Mouse (Mus musculus): ENCODE measurements around the gene Map3k5. TPM values are rescaled to one million over a fixed set of nuclear protein-coding genes. Genes with fewer than 3 reads are reported as not detected.

Map3k5 gene
- polyA plus RNA-seq, 1 experiment from 2014 or later, result 0.83 TPM

- ATAC-seq (ENCODE audit: low read depth), result 0 out of 2 replicates have a peak, but pooled peaks have one; percentile 39
- no peak overlapping the region for H3K4me2 ChIP-seq (ENCODE audit: low read depth, low read length)
- H3K4me3 ChIP-seq (ENCODE audit: low read depth, low read length), result no peak overlapping the region
- no peaks in the 10 kb centered on the region for H3K27me3 ChIP-seq (ENCODE audit: control insufficient read depth, insufficient read depth, low read depth, low read length)
- H3K9me3 ChIP-seq (replicated peaks; ENCODE audit: control insufficient read depth, low read length), result no peaks in the 10 kb centered on the region
- no peak overlapping the region for H3K27ac ChIP-seq (ENCODE audit: low read length)
- H3K4me1 ChIP-seq (ENCODE audit: control insufficient read depth, low read depth, low read length), result no peaks in the 10 kb centered on the region
- WGBS (ENCODE audit: insufficient replicate concordance), result 22% methylated on average over 9 of the region's 9 CpGs
- H3K9ac ChIP-seq (ENCODE audit: low read depth, low read length), result no peak overlapping the region
- no peaks in the 10 kb centered on the region; the same call in 1 of the 2 replicates for H3K36me3 ChIP-seq (ENCODE audit: control insufficient read depth, insufficient read depth)
Measured at GRCm38 (mm10) chr10:20123401-20123800, 189.1 kb downstream of the Map3k5 start.

- Histone ChIP-seq H3K4me1 (ENCODE audit: control insufficient read depth, low read depth, low read length) (no peaks in the 10 kb centered on the region), H3K27ac (ENCODE audit: low read length) (no peak overlapping the region), H3K9me3 (replicated peaks; ENCODE audit: control insufficient read depth, low read length) (no peaks in the 10 kb centered on the region), H3K4me2 (ENCODE audit: low read depth, low read length) (no peak overlapping the region), H3K27me3 (ENCODE audit: control insufficient read depth, insufficient read depth, low read depth, low read length) (no peaks in the 10 kb centered on the region), H3K9ac (ENCODE audit: low read depth, low read length) (no peak overlapping the region), H3K4me3 (ENCODE audit: low read depth, low read length) (no peak overlapping the region), H3K36me3 (ENCODE audit: control insufficient read depth, insufficient read depth) (no peaks in the 10 kb centered on the region; the same call in 1 of the 2 replicates)
- 75% methylated on average over 12 of the region's 12 CpGs for WGBS (ENCODE audit: insufficient replicate concordance)
- no peak for ATAC-seq (ENCODE audit: low read depth)
Measured at GRCm38 (mm10) chr10:20124576-20124975, 190.3 kb downstream of the Map3k5 start.

DNA sequence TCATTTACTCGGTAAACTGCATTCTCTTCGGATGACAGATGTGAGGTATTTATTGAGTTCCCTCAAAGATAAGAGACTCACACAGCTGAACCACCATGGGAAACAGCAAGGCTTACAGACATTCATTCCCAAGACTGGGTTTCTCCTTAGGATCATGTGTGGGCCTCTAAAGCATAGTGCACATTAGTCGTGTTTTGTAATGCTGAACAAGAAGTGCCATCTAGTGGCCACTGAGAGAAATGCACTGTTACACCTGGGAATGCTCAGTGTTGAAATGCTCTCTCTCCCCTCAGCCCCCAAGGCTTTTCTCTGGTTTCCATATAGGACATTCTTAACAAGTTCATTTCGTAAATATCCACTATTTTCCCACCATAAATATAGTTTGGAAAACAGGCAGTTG is 191.0 kb downstream of the Map3k5 start:
- Histone ChIP-seq H3K9me3 (replicated peaks; ENCODE audit: control insufficient read depth, low read length) (no peaks in the 10 kb centered on the region), H3K9ac (ENCODE audit: low read depth, low read length) (no peak overlapping the region), H3K27me3 (ENCODE audit: control insufficient read depth, insufficient read depth, low read depth, low read length) (no peaks in the 10 kb centered on the region), H3K4me1 (ENCODE audit: control insufficient read depth, low read depth, low read length) (no peaks in the 10 kb centered on the region), H3K27ac (ENCODE audit: low read length) (no peak overlapping the region), H3K36me3 (ENCODE audit: control insufficient read depth, insufficient read depth) (no peaks in the 10 kb centered on the region; the same call in 1 of the 2 replicates), H3K4me2 (ENCODE audit: low read depth, low read length) (no peak overlapping the region), H3K4me3 (ENCODE audit: low read depth, low read length) (no peak overlapping the region)
- 40% methylated on average over 4 of the region's 4 CpGs for WGBS (ENCODE audit: insufficient replicate concordance)
- no peak for ATAC-seq (ENCODE audit: low read depth)

- ATAC-seq (ENCODE audit: low read depth), result peak; percentile 55; the same call in 1 of the 2 replicates
- Histone ChIP-seq H3K4me2 (ENCODE audit: low read depth, low read length) (no peak overlapping the region), H3K9ac (ENCODE audit: low read depth, low read length) (no peak overlapping the region), H3K4me3 (ENCODE audit: low read depth, low read length) (no peak overlapping the region), H3K9me3 (replicated peaks; ENCODE audit: control insufficient read depth, low read length) (no peaks in the 10 kb centered on the region), H3K27me3 (ENCODE audit: control insufficient read depth, insufficient read depth, low read depth, low read length) (no peaks in the 10 kb centered on the region), H3K27ac (ENCODE audit: low read length) (no peak overlapping the region), H3K4me1 (ENCODE audit: control insufficient read depth, low read depth, low read length) (peaks cover 2% of the 10 kb centered on the region; the same call in 1 of the 2 replicates), H3K36me3 (ENCODE audit: control insufficient read depth, insufficient read depth) (no peaks in the 10 kb centered on the region)
- WGBS (ENCODE audit: insufficient replicate concordance), result 43% methylated on average over 12 of the region's 12 CpGs
Measured at GRCm38 (mm10) chr10:20132933-20133652, 198.8 kb downstream of the Map3k5 start.

GRCm38 (mm10) chr10:20135350-20136058 is 201.2 kb downstream of the Map3k5 start:
- Histone ChIP-seq H3K9ac (ENCODE audit: low read depth, low read length) (no peak overlapping the region), H3K9me3 (replicated peaks; ENCODE audit: control insufficient read depth, low read length) (no peaks in the 10 kb centered on the region), H3K4me3 (ENCODE audit: low read depth, low read length) (no peak overlapping the region), H3K4me2 (ENCODE audit: low read depth, low read length) (no peak overlapping the region), H3K4me1 (ENCODE audit: control insufficient read depth, low read depth, low read length) (peaks cover 2% of the 10 kb centered on the region; the same call in 1 of the 2 replicates), H3K27me3 (ENCODE audit: control insufficient read depth, insufficient read depth, low read depth, low read length) (no peaks in the 10 kb centered on the region), H3K27ac (ENCODE audit: low read length) (no peak overlapping the region), H3K36me3 (ENCODE audit: control insufficient read depth, insufficient read depth) (peaks cover 3% of the 10 kb centered on the region; the same call in 1 of the 2 replicates)
- no peak for ATAC-seq (ENCODE audit: low read depth)
- 17% methylated on average over 15 of the region's 15 CpGs for WGBS (ENCODE audit: insufficient replicate concordance)

DNA sequence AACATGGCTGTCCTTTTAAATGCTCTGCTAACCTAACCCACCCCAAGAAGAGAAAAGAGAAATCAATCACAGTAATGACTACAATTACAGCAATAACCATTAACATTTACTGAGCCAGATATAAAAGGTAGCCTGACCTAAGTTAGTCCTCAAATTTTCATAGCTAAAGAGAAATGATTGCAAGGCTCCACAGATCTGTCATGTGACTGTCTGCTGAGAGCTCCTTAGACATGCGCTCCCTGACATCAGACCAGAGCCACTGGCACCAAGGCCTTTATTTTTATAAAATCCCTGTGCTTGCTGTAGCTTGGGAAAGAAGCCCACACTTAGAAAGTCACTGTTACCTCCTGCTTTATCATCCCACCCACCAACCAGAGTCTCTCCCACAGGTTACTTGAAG is 202.2 kb downstream of the Map3k5 start:
- no peaks in the 10 kb centered on the region for H3K27me3 ChIP-seq (ENCODE audit: control insufficient read depth, insufficient read depth, low read depth, low read length)
- no peaks in the 10 kb centered on the region for H3K9me3 ChIP-seq (replicated peaks; ENCODE audit: control insufficient read depth, low read length)
- ATAC-seq (ENCODE audit: low read depth), result no peak
- H3K36me3 ChIP-seq (ENCODE audit: control insufficient read depth, insufficient read depth), result peaks cover 3% of the 10 kb centered on the region; the same call in 1 of the 2 replicates
- no peak overlapping the region for H3K4me2 ChIP-seq (ENCODE audit: low read depth, low read length)
- 73% methylated on average over 1 of the region's 1 CpGs for WGBS (ENCODE audit: insufficient replicate concordance)
- H3K4me1 ChIP-seq (ENCODE audit: control insufficient read depth, low read depth, low read length), result peaks cover 2% of the 10 kb centered on the region; the same call in 1 of the 2 replicates
- no peak overlapping the region for H3K27ac ChIP-seq (ENCODE audit: low read length)
- no peak overlapping the region for H3K4me3 ChIP-seq (ENCODE audit: low read depth, low read length)
- H3K9ac ChIP-seq (ENCODE audit: low read depth, low read length), result no peak overlapping the region

DNA sequence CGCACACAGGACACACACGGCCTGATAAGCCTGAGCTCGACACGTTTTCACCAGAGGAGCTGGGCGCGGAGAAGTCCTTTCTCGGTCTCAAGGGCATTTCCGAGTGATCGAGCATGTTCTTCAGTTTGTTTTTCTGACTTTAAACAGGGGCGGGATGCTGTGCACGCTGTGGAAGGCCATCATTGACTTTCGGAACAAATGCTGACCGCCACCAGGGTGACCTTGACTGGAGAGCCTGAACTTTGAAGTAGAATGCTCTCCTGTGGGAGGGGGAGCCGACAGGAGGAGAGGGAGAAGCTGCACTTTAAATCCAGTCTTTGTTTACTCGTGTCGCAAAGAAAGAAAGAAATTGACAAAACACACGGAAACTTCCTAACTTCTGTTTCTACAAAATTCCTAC is 207.1 kb downstream of the Map3k5 start:
- no peaks in the 10 kb centered on the region; the same call in 1 of the 2 replicates for H3K4me1 ChIP-seq (ENCODE audit: control insufficient read depth, low read depth, low read length)
- H3K27ac ChIP-seq (ENCODE audit: low read length), result no peak overlapping the region
- peak; percentile 58 for ATAC-seq (ENCODE audit: low read depth)
- no peak overlapping the region for H3K4me2 ChIP-seq (ENCODE audit: low read depth, low read length)
- H3K4me3 ChIP-seq (ENCODE audit: low read depth, low read length), result no peak overlapping the region
- peaks cover 3% of the 10 kb centered on the region; the same call in 1 of the 2 replicates for H3K36me3 ChIP-seq (ENCODE audit: control insufficient read depth, insufficient read depth)
- no peak overlapping the region for H3K9ac ChIP-seq (ENCODE audit: low read depth, low read length)
- H3K9me3 ChIP-seq (replicated peaks; ENCODE audit: control insufficient read depth, low read length), result no peaks in the 10 kb centered on the region
- WGBS (ENCODE audit: insufficient replicate concordance), result 61% methylated on average over 17 of the region's 17 CpGs
- no peaks in the 10 kb centered on the region for H3K27me3 ChIP-seq (ENCODE audit: control insufficient read depth, insufficient read depth, low read depth, low read length)

DNA sequence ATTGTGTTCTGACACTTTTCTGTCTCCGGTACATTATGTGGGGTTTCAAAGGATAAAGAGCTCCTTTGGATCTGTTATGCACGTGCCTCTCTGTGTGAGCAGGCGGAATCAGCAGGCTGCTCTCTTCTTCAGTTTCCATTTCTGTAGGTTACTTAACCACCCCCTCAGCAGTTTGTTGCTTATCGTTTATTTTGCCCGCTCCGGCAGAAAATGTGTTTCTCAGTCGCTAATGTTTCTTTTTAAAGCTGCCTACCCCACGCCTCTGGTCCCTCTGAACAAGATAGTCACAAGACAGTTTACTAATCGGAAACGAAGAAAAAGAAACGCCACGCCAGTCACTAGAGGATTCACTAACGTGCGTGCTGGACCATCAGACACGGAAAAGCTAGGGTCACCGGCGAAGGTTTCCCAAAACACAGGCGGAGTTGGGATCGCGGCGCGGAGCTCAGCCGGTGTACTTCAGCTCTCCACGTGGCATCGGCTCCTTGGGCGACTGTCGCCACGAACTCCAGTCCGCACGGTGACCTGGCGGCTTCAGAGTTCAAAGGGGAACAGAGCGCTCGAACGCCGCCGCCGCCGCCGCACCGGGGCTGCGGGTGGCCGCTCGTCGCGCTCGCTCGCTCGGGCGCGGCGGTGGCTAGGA is 214.0 kb downstream of the Map3k5 start, which contains the start of gene Map7:
Gene Map7 (plus strand): TSS at position 342 of the 643 bp plus-strand sequence.
- 2% methylated on average over 50 of the region's 51 CpGs for WGBS (ENCODE audit: insufficient replicate concordance)
- peak; percentile 12 for ATAC-seq (ENCODE audit: low read depth)
- peak within 1 kb of the TSS; percentile 72 for H3K4me3 ChIP-seq (ENCODE audit: low read depth, low read length)
- H3K27me3 ChIP-seq (ENCODE audit: control insufficient read depth, insufficient read depth, low read depth, low read length), result peaks cover 25% of the 10 kb centered on the region
- H3K36me3 ChIP-seq (ENCODE audit: control insufficient read depth, insufficient read depth), result no peaks in the 10 kb centered on the region
- H3K27ac ChIP-seq (ENCODE audit: low read length), result peak within 1 kb of the TSS; percentile 45; the same call in 1 of the 2 replicates
- H3K9ac ChIP-seq (ENCODE audit: low read depth, low read length), result peak within 1 kb of the TSS; percentile 68
- H3K4me2 ChIP-seq (ENCODE audit: low read depth, low read length), result peak within 1 kb of the TSS; percentile 95
- no peaks in the 10 kb centered on the region for H3K9me3 ChIP-seq (replicated peaks; ENCODE audit: control insufficient read depth, low read length)
- peaks cover 1% of the 10 kb centered on the region for H3K4me1 ChIP-seq (ENCODE audit: control insufficient read depth, low read depth, low read length)
